Mouse (Mus musculus) megakaryocyte, embryonic 14.5 days (primary cell): ENCODE data around the gene Pam16.

Experiments used
- FLI1 ChIP-seq: IDR thresholded peaks from 2 replicates; pipeline ENCODE4 v1.6.1; 2012; ENCODE audit warnings: low read length, inconsistent platforms, mixed read lengths
- GATA1 ChIP-seq: IDR thresholded peaks from 3 replicates; pipeline ENCODE4 v1.6.1; 2012; ENCODE audit warnings: mixed read lengths, low read length, inconsistent platforms, borderline replicate concordance

- TF ChIP-seq GATA1 (no peak), FLI1 (no peak)
Observed at GRCm38 (mm10) chr16:4611193-4611592, 13.6 kb downstream of the Pam16 start.
